Mouse (Mus musculus): ENCODE results near the gene Cd274.

GRCm38 (mm10) chr19:29345636-29346035 is 21.6 kb upstream of the Cd274 start:
- TF ChIP-seq CTCF (conservative IDR thresholded peaks at IDR 0.05; ENCODE audit: insufficient read depth, insufficient read length, low read depth, low read length) (no peak), POLR2A (IDR thresholded peaks at IDR 0.05; ENCODE audit: low read depth, low read length) (no peak)

All from kidney, adult 2 months (tissue).